Comparison of ENCODE assay signal across 19 mouse cellular contexts in genomic region chr10:90704602-90705001, GRCm38 (mm10).
DNase-seq lines count a peak whose midpoint lies in the region; ATAC-seq and TF ChIP-seq lines count a peak whose summit lies in the region.
"Had no signal": no experiment of that assay in that cellular context is flagged by ENCODE, and none has a peak within 500 bp of the region (broad histone marks: within the 10 kb centered on the region; RNA-seq: fewer than 3 reads in every experiment).

No protein-coding gene starts in this region.

- no peaks in the 10 kb centered on the region for H3K36me3 ChIP-seq in forebrain, postnatal 0 days (ENCODE audit: insufficient read depth)
- H3K36me3 ChIP-seq in forebrain, embryonic 14.5 days (ENCODE audit: control insufficient read depth, insufficient read depth, low read length): no peaks in the 10 kb centered on the region
- H3K36me3 ChIP-seq: forebrain, embryonic 15.5 days; heart, embryonic 15.5 days; hindbrain, embryonic 15.5 days; limb, embryonic 13.5 days; midbrain, embryonic 13.5 days had no signal

- no peak for TF ChIP-seq CTCF in forebrain, postnatal 0 days (IDR thresholded peaks at IDR 0.05; ENCODE audit: low read depth)
- no peak for TF ChIP-seq CTCF in cortical plate, adult 2 months (IDR thresholded peaks at IDR 0.05; ENCODE audit: extremely low read depth, insufficient read depth, low read length)

- no peak overlapping the region for H3K27ac ChIP-seq in forebrain, postnatal 0 days (ENCODE audit: low read depth, low read length)
- no peak overlapping the region for H3K27ac ChIP-seq in forebrain, embryonic 14.5 days (ENCODE audit: low read depth, low read length)
- H3K27ac ChIP-seq in cortical plate, adult 2 months (ENCODE audit: insufficient read depth, low read length): peak overlapping the region; percentile 93
- H3K27ac ChIP-seq: forebrain, embryonic 15.5 days; heart, embryonic 15.5 days; hindbrain, embryonic 15.5 days; limb, embryonic 13.5 days; midbrain, embryonic 13.5 days had no signal

- no peak overlapping the region for H3K4me3 ChIP-seq in forebrain, postnatal 0 days (ENCODE audit: low read depth, low read length)
- H3K4me3 ChIP-seq in forebrain, embryonic 14.5 days (ENCODE audit: low read depth, low read length): no peak overlapping the region
- no peak overlapping the region for H3K4me3 ChIP-seq in cortical plate, adult 2 months (ENCODE audit: insufficient read depth, low read length)
- H3K4me3 ChIP-seq: forebrain, embryonic 15.5 days; heart, embryonic 15.5 days; hindbrain, embryonic 15.5 days; limb, embryonic 13.5 days; midbrain, embryonic 13.5 days had no signal

- 70% methylated on average over 10 of the region's 10 CpGs for WGBS in forebrain, postnatal 0 days
- WGBS in forebrain, embryonic 14.5 days: 91% methylated on average over 10 of the region's 10 CpGs

- H3K9me3 ChIP-seq in forebrain, postnatal 0 days (ENCODE audit: low read length): no peaks in the 10 kb centered on the region
- H3K9me3 ChIP-seq in forebrain, embryonic 14.5 days (replicated peaks; ENCODE audit: control insufficient read depth, low read length): no peaks in the 10 kb centered on the region
- H3K9me3 ChIP-seq: forebrain, embryonic 15.5 days; heart, embryonic 15.5 days; hindbrain, embryonic 15.5 days; limb, embryonic 13.5 days; midbrain, embryonic 13.5 days had no signal

- no peak overlapping the region for H3K9ac ChIP-seq in forebrain, postnatal 0 days
- H3K9ac ChIP-seq in forebrain, embryonic 14.5 days (ENCODE audit: low read length): no peak overlapping the region
- H3K9ac ChIP-seq: forebrain, embryonic 15.5 days; heart, embryonic 15.5 days; hindbrain, embryonic 15.5 days; limb, embryonic 13.5 days; midbrain, embryonic 13.5 days had no signal

- H3K4me2 ChIP-seq in forebrain, postnatal 0 days (ENCODE audit: low read depth): no peak overlapping the region
- H3K4me2 ChIP-seq in forebrain, embryonic 14.5 days (ENCODE audit: low read length): no peak overlapping the region
- H3K4me2 ChIP-seq: forebrain, embryonic 15.5 days; heart, embryonic 15.5 days; hindbrain, embryonic 15.5 days; limb, embryonic 13.5 days; midbrain, embryonic 13.5 days had no signal

- intact Hi-C loops in heart, postnatal 25 days (cut with DNase I): no loop called here

- H3K4me1 ChIP-seq in forebrain, postnatal 0 days (ENCODE audit: insufficient read depth): no peaks in the 10 kb centered on the region
- H3K4me1 ChIP-seq in forebrain, embryonic 14.5 days (ENCODE audit: control insufficient read depth, insufficient read depth, low read length): peaks cover 11% of the 10 kb centered on the region
- peaks cover 7% of the 10 kb centered on the region for H3K4me1 ChIP-seq in cortical plate, adult 2 months (ENCODE audit: control insufficient read depth, insufficient read depth, low read length)
- H3K4me1 ChIP-seq: heart, embryonic 15.5 days; limb, embryonic 13.5 days had no signal

- ATAC-seq in forebrain, postnatal 0 days: peak; percentile 66
- no peak for ATAC-seq in forebrain, embryonic 14.5 days
- ATAC-seq in monocyte, adult 5-6 weeks (replicated peaks; ENCODE audit: insufficient number of reproducible peaks, low FRiP score, low TSS enrichment, poor library complexity, severe bottlenecking): no peak
- ATAC-seq: forebrain, embryonic 15.5 days; intestine, postnatal 0 days; midbrain, embryonic 13.5 days had no signal

- no peaks in the 10 kb centered on the region for H3K27me3 ChIP-seq in forebrain, postnatal 0 days (ENCODE audit: insufficient read depth, low read length)
- no peaks in the 10 kb centered on the region for H3K27me3 ChIP-seq in forebrain, embryonic 14.5 days (replicated peaks; ENCODE audit: control insufficient read depth, insufficient read depth, low read length)
- H3K27me3 ChIP-seq: CH12.LX; forebrain, embryonic 15.5 days; heart, embryonic 15.5 days; hindbrain, embryonic 15.5 days; limb, embryonic 13.5 days; midbrain, embryonic 13.5 days had no signal

- DNase-seq in forebrain, postnatal 0 days: peak; percentile 70
- DNase-seq in forebrain, embryonic 14.5 days (ENCODE audit: low spot score): no peak
- DNase-seq in left cerebral cortex, adult 8-10 months (ENCODE audit: low spot score in 2 of 2): peak; percentile 52 to 76
- DNase-seq in right cerebral cortex, postnatal 14 days: peak; percentile 49
- DNase-seq in lung, postnatal 10 days: no peak
- no peak for DNase-seq in heart, postnatal 25 days (ENCODE audit: low spot score)
- DNase-seq: adrenal gland, postnatal 10 days; cerebellum, adult 9-11 months; kidney, postnatal 14 days; lung, postnatal 4 days had no signal

- TF ChIP-seq POLR2A in cortical plate, adult 2 months (IDR thresholded peaks at IDR 0.05; ENCODE audit: extremely low read depth, insufficient read depth, low read length): peak; percentile 33; the same call in 1 of the 2 replicates

Comparison
In these comparisons a context has a peak if more than half of its experiments do, and no peak if none do; other contexts are left out.
1. DNase-seq: peak in forebrain, postnatal 0 days (single experiment), left cerebral cortex, adult 8-10 months (2 of 2) and right cerebral cortex, postnatal 14 days (single experiment); none in forebrain, embryonic 14.5 days (single experiment), lung, postnatal 10 days (single experiment) and heart, postnatal 25 days (single experiment).